Mouse (Mus musculus) CH12F3 (cell line): ENCODE measurements around the gene Hoxd9.

Experiments used
- in situ Hi-C: fragments of 300-500 bp; cut with MboI; formaldehyde crosslinking; loops from 2 replicates; pipeline ENCODE4 v1.14.3; 2020; ENCODE audit warnings: low sequenced_read_pairs

Gene Hoxd9

DNA sequence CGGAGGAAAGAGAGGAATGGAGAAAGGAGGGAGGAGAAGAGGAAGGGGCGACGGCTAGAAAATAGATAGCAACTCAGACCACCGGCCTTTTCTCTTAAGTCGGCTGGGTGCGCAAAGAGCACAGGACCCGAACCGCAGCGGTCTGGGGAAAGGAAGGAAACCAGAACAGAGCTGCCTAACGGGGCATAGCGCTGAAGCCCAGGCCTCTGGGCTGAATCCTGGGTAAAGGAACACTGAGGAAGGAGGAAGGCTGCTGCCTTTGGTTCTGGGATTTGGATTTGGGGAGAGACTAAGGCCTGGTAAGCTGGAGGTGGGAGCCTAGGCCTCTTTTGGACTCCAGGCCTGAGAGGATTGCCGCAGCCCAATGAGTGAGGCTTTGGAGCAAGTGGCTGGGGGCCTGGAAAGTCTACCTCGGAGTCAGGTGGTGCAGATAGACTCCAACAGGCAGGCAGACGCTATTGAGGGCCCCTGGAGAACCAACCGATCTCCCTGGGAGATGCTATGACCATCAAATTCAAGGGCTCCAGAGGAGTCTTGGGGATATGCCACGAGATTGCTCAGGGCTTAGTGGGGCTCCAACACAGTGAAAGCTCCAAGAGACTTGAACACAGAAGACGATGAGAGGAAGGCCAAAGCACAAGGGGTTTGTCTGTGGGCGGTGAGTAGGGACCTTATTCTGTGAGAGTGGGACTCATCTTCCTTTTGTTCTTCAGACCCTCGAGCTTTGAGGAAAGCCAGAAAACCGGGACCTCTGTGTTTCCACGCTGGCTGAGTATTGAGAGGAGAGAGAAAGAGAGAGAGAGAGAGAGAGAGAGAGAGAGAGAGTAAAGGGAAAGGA lies 16.7 kb upstream of the Hoxd9 start:
- in situ Hi-C loops, result loop anchor here (25.0 kb wide), 1 partner anchor 632 kb away; no protein-coding TSS in a partner anchor

DNA sequence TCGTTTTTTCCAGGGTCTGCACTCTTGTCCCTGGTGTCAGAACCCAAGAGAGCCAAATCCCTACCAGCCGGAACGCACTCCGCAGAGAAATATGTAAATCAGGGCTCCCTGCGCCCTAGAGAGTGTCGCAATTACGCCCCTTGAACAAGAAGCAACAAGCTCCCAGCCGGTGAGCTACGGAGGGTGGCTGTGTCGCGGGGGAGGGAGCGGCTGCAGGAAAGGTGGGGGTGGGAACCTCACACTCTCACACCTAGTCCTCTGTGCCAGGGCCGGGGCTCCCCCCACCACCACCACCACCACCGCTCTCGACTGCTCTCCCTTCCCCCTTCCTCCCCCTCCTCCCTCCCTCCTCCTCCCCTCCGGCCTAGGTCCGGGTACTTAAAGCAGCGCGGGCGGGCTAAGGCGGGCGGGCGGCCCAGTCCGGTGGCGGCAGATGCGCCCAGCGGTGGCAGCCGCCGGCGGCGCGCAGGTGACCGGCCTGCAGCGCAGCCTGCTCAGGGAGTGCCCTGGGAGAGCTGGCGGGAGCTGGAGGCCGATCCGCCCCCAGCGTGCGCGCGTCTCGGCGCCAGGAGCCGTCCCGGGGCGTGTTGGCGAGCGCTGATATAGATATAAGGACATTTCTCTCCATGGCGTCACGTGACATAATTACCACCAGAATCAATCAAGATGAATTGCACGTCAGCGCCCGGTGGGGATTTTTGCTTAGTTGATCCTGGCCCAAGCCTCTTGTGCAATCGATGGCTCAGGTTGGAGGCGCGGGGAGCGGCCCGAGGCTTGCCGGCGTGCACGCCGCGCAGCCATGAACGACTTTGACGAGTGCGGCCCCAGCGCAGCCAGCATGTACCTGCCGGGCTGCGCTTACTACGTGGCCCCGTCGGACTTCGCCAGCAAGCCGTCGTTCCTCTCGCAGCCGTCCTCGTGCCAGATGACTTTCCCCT lies 15.7 kb upstream of the Hoxd9 start:
- in situ Hi-C loops, result loop anchor here (25.0 kb wide), 1 partner anchor 630 kb away; no protein-coding TSS in a partner anchor

DNA sequence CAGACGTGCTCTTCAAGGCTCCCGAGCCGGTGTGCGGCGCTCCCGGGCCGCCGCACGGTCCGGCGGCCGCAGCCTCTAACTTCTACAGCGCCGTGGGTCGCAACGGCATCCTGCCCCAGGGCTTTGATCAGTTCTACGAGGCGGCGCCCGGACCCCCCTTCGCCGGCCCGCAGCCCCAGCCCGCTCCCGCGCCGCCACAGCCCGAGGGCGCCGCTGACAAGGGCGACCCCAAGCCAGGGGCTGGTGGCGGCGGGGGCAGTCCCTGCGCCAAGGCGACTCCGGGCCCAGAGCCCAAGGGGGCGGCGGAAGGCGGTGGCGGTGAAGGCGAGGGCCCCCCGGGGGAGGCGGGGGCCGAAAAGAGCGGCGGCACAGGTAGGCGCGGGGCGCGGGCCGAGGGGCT lies 14.7 kb upstream of the Hoxd9 start:
- in situ Hi-C loops, result loop anchor here (25.0 kb wide), 1 partner anchor 630 kb away; no protein-coding TSS in a partner anchor

DNA sequence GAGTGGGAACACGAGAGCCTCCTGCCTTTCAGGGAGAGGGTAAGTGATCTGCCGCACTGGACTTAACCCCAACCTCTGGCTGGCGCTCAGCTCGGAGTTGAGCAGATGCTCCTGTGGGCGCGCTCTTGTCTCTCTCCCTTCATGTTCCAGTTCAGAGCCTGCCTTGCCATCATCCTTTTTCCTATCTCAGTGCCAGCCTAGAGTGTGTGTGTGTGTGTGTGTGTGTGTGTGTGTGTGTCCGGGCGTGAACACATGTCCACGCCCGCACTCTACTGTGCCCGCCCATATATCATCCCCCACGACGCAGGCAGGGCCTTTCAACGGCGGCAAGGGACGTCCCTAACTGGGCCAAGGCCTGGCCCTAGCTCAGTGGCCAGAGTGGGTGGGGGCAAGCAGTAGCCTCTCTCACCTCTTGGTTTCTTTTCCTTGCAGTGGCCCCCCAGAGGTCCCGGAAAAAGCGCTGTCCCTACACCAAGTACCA lies 14.0 kb upstream of the Hoxd9 start:
- in situ Hi-C loops, result loop anchor here (25.0 kb wide), 1 partner anchor 629 kb away; no protein-coding TSS in a partner anchor

DNA sequence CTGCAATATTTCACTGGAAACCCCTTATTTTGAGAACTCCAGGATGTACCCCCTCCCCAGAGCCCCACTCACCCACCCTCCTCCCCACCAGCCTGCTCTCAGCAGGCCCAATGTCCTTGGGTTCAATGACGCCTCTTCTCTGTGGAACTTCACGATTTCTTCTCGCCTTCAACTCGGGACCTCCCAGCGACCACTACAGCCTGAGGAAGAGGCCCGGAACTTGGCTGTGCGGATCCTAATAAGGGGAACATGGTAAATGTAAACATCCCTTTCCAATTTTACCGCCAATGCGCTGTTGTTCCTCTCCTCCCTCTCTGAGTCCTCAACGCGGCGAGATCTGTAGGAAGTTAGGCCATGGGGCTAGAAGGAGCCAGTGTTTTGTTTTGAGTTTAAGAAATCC lies 13.4 kb upstream of the Hoxd9 start:
- in situ Hi-C loops, result loop anchor here (25.0 kb wide), 1 partner anchor 628 kb away; no protein-coding TSS in a partner anchor

GRCm38 (mm10) chr2:74685059-74685603 lies 12.4 kb upstream of the Hoxd9 start:
- in situ Hi-C loops, result loop anchor here (25.0 kb wide), 1 partner anchor 627 kb away; no protein-coding TSS in a partner anchor

- in situ Hi-C loops, result loop anchor here (25.0 kb wide), 1 partner anchor 626 kb away; no protein-coding TSS in a partner anchor
These were observed 11.1 kb upstream of the Hoxd9 start for GRCm38 (mm10) chr2:74686301-74686987.

GRCm38 (mm10) chr2:74686988-74687697 lies 10.4 kb upstream of the Hoxd9 start:
- in situ Hi-C loops, result loop anchor here (25.0 kb wide), 1 partner anchor 625 kb away; no protein-coding TSS in a partner anchor

- in situ Hi-C loops, result loop anchor here (25.0 kb wide), 1 partner anchor 624 kb away; no protein-coding TSS in a partner anchor
These were observed 9.6 kb upstream of the Hoxd9 start for GRCm38 (mm10) chr2:74687698-74688555.

GRCm38 (mm10) chr2:74688795-74689573 lies 8.5 kb upstream of the Hoxd9 start:
- in situ Hi-C loops, result loop anchor here (25.0 kb wide), 1 partner anchor 623 kb away; no protein-coding TSS in a partner anchor

- in situ Hi-C loops, result loop anchor here (10.0 to 25.0 kb wide), 2 partner anchors 455 to 623 kb away; no protein-coding TSS in a partner anchor
These were observed 7.8 kb upstream of the Hoxd9 start for GRCm38 (mm10) chr2:74689574-74690337.

- in situ Hi-C loops, result loop anchor here (10.0 to 25.0 kb wide), 2 partner anchors 454 to 622 kb away; no protein-coding TSS in a partner anchor
These were observed 7.2 kb upstream of the Hoxd9 start for GRCm38 (mm10) chr2:74690338-74690716.

DNA sequence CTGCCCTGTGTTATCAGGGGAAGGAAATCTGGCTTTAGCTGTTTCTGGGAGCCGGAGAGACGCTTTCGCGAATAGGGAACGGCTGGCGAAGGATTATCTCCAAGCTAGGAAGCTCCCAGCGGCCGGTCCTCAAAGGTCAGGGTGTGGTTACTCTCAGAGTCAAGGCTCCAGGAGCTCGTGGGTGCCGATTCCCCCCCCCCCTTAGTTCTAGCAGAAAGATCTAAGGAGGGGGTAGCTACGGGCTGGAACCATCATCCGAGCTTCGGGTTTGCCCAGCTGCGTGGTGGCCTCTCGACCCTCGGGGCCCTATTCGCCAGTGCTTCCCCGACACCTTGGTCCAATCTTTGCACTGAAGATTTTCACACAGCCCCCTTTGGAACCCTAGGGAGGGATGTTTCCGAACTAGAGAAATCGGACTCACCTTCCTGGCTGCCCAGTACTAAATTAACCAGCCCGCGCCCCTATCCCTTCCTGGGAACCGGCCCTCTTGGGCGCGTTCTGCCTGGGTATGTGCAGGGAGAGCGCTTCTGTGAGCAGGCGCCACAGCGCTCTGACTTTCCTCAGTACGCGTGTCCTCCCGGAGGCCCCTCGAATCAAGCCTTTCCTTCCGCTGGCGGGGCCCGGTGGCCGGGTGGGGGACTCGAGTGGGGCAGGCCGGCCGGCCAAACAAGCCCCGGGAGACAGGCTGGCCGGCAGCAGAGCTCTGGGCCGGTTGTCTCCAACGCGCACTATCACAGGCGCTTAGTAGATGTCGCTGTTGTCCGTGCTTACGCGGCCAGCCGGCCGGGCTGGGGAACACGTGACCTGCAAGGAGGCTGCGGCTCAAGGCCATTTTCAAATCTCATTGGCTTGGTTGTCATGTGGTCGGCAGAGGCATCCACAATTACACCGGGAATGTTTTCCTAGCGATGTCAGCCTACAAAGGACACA lies 6.2 kb upstream of the Hoxd9 start, which contains the start of gene Hoxd10:
Gene Hoxd10 (plus strand): TSS at position 903 of the 930 bp plus-strand sequence.
- in situ Hi-C loops, result loop anchor here (10.0 to 25.0 kb wide), 2 partner anchors 454 to 621 kb away; no protein-coding TSS in a partner anchor

DNA sequence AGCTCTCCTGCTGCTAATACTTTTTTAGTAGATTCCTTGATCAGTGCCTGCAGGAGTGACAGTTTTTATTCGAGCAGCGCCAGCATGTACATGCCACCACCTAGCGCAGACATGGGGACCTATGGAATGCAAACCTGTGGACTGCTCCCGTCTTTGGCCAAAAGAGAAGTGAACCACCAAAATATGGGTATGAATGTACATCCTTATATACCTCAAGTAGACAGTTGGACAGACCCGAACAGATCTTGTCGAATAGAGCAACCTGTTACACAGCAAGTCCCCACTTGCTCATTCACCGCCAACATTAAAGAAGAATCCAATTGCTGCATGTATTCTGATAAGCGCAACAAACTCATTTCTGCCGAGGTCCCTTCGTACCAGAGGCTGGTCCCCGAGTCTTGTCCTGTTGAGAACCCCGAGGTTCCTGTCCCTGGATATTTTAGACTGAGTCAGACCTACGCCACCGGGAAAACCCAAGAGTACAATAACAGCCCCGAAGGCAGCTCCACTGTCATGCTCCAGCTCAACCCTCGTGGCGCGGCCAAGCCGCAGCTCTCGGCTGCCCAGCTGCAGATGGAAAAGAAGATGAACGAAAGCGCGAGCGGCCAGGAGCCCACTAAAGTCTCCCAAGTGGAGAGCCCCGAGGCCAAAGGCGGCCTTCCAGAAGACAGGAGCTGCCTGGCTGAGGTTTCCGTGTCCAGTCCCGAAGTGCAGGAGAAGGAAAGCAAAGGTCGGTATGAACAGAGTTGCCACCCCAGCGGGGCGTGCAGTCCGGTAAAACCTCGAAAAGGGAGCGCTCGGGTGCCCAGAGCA lies 5.3 kb upstream of the Hoxd9 start:
- in situ Hi-C loops, result loop anchor here (10.0 to 25.0 kb wide), 2 partner anchors 453 to 620 kb away; no protein-coding TSS in a partner anchor
